Mouse (Mus musculus) erythroblast, adult 5-6 weeks (primary cell): Measurements from ENCODE around the gene Nup50. TPM values are rescaled to one million over a fixed set of nuclear protein-coding genes. Genes with fewer than 3 reads are reported as not detected.

Experiments used
- ATAC-seq: replicated peaks from 2 replicates; pipeline ENCODE4 v1.8.0; 2016; ENCODE audit warnings: moderate number of reproducible peaks, mild to moderate bottlenecking, moderate TSS enrichment, inconsistent platforms; ENCODE audit not compliant: poor library complexity, low FRiP score, severe bottlenecking
- total RNA-seq, 2 experiments: library from RNA; stranded (forward) in 1 of 2; stranded (reverse) in 1 of 2; fragments of 150-400 nt in 1 of 2; fragments of 200-764, 138-1000 nt in 1 of 2; gene quantifications; 2 replicates each; pipeline versions ENCODE4 v1.2.3 to v1.2.4; 2015 to 2017; ENCODE audit warnings: low replicate concordance in 2 of 2

Gene Nup50
- total RNA-seq, 2 experiments from 2014 or later = 16.1 to 35.7 TPM

DNA sequence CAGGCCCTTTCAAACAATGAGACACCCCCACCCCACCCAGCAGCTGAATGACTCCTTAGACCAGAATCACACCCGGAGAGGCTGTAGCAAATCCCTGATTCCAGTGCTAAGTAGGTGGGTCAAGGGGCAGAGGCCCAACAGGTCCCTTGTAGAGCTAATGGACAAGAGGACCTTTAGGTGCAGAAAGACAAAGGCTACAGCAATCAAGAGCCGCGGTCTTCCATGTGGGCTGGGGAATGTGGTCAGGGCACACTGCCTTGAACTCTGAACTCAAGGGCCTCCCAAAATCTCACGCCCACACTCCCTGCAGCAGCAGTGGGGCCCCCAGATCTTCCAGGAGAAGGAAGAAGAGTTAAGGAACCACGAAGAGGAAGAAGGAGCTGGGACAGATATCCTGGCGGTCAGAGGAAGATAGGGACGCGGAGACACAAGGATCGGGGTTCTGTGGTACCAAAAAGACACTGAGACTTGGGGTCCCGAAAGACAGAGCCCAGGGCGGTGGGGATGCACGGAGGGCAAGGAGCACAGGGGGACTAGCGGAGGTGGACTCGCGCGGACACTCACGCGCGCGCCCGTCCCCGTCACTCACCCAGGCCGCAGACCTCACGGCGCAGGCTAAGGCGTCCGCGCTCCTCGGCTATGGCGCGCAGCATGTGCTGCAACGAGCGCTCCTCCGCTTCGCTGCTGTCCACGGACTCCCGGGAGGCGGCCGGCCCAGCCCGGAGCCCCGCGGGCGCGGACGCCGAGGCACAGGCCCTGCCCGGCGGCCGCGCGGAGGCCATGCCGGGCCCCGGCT, 64.0 kb downstream of the Nup50 start:
- no peak for ATAC-seq

DNA sequence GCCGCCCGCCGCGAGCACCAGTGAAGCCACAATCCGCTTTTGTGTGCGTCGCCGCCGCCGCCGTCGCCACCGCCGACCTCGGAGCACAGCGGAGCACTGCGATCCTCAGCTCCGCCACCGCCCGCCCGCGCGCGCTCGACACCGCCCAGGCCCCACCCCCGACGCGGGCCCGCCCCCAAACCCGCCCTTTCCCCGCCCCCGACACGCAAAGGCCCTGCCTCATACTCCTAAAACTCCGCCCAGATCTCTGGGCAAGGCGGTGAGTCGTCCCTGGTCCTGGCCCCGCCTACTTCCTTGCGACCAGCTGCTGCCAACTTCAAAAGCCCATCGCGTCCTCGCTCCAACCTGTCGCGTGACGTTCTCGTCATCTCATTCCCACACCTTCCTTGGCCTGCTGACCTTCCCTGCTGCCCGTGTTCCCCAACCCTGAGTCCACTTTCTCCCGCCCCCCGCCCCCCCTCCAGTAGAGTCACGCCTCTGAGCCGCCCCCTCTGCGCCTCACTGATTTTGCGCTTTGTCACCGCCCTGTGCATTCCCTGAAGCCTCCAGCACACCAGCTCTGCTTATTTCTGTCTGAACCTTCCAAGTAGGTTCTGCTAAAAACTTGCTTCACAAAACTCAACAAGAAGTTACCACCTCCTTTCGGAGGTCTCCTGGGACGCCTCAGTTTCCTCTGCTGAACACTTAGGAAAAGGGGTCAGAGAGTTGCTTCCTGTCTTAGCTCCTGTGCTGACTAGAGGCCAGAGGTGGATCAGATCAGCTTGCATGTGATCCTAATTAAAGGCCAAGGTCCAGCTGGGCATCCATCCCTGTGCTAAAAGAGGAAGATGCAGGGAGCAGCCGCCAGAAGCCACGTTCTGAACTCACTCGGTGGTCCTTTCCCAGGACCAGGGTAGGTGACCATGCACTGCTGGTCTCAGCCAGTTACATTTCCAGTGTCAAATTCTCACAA, 64.9 kb downstream of the Nup50 start, which contains the start of gene 5031439G07Rik:
Gene 5031439G07Rik, minus strand, starts transcription at position 678 of the 952 bp plus-strand sequence.
- peak; percentile 91 for ATAC-seq

DNA sequence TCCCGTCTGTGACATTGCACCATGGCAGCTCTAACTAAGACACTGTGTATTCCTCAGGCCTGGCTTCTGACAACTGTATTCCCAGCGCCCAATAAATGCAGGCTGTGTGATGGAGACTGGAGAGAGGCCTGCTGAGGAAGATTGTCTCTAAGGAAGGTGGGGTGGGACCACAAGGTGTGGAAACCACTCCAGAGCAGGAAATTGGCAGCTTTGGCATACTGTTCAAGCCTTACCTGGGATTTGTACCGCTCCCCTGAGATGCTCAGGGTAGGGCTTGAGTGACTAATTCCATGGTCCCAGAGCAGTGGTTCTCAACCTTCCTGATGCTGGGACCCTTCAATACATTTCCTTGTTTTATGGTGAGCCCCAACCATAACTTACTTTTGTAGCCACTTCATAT, 65.9 kb downstream of the Nup50 start:
- no peak for ATAC-seq

DNA sequence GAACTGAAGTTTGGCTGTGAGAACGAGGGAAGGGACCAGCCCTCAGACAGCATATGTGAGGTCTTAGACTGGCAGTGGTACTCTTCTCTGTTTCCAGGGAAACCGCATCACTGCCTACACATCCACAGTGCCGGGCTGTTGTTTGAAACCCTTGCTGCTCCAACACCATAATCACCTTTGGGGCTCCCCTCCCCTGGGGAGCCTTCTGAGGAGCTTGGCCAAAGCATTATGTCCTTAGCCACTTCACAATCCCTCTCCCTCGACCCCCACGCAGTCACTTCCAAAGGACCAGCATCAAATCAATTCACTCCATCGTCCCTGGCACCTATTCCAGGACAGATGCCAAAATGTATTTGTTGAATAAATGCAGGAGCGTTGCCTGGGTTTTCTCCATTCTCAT, 66.6 kb downstream of the Nup50 start:
- no peak for ATAC-seq

Other genes starting within 250 kb of the Nup50 start
- not detected in 2 replicates for gene Arhgap8, start 203.4 kb upstream of the Nup50 start, total RNA-seq (2015; ENCODE audit: low replicate concordance)
- not detected in 2 replicates for gene Arhgap8, start 203.4 kb upstream of the Nup50 start, total RNA-seq (2017; ENCODE audit: low replicate concordance)
- gene Phf21b, start 67.4 kb upstream of the Nup50 start, total RNA-seq (2015; ENCODE audit: low replicate concordance) = not detected in 2 replicates
- not detected in 2 replicates for gene Phf21b, start 67.4 kb upstream of the Nup50 start, total RNA-seq (2017; ENCODE audit: low replicate concordance)
- gene Gm29666, start 3.4 kb upstream of the Nup50 start, total RNA-seq (2015; ENCODE audit: low replicate concordance) = 0.58 TPM in 1 of 2 replicates, not detected in the other
- under 0.01 and 0.42 TPM in 2 replicates for gene Gm29666, start 3.4 kb upstream of the Nup50 start, total RNA-seq (2017; ENCODE audit: low replicate concordance)
- 5.6 and 6.0 TPM in 2 replicates for gene 5031439G07Rik, start 65.1 kb downstream of the Nup50 start, total RNA-seq (2015; ENCODE audit: low replicate concordance)
- gene 5031439G07Rik, start 65.1 kb downstream of the Nup50 start, total RNA-seq (2017; ENCODE audit: low replicate concordance) = 5.4 and 5.7 TPM in 2 replicates
- not detected in 2 replicates for gene Upk3a, start 93.7 kb downstream of the Nup50 start, total RNA-seq (2015; ENCODE audit: low replicate concordance)
- gene Upk3a, start 93.7 kb downstream of the Nup50 start, total RNA-seq (2017; ENCODE audit: low replicate concordance) = not detected in 2 replicates
- 0.84 TPM in 1 of 2 replicates, not detected in the other for gene Fam118a, start 105.5 kb downstream of the Nup50 start, total RNA-seq (2015; ENCODE audit: low replicate concordance)
- gene Fam118a, start 105.5 kb downstream of the Nup50 start, total RNA-seq (2017; ENCODE audit: low replicate concordance) = 1.3 and 5.0 TPM in 2 replicates
- gene Smc1b, start 208.6 kb downstream of the Nup50 start, total RNA-seq (2015; ENCODE audit: low replicate concordance) = not detected in 2 replicates
- gene Smc1b, start 208.6 kb downstream of the Nup50 start, total RNA-seq (2017; ENCODE audit: low replicate concordance) = not detected in 2 replicates
- not detected in 2 replicates for gene Ribc2, start 208.7 kb downstream of the Nup50 start, total RNA-seq (2015; ENCODE audit: low replicate concordance)
- not detected in 2 replicates for gene Ribc2, start 208.7 kb downstream of the Nup50 start, total RNA-seq (2017; ENCODE audit: low replicate concordance)